Mouse (Mus musculus) CH12.LX (cell line): ENCODE results near the gene Zdhhc11. TPM values are rescaled to one million over a fixed set of nuclear protein-coding genes. Genes with fewer than 3 reads are reported as not detected.

Experiments
- DNase-seq: peaks from one replicate; pipeline ENCODE4 v3.0.0-alpha.2; 2013; ENCODE audit errors: extremely low read depth
- H3K27ac ChIP-seq: 2 replicates; pipeline ENCODE4 v1.5.1; 2012; ENCODE audit warnings: low read depth, mild to moderate bottlenecking, control low read depth, moderate library complexity; ENCODE audit not compliant: insufficient read depth
- H3K27me3 ChIP-seq: replicated peaks from 2 replicates; pipeline ENCODE3; 2012; ENCODE audit warnings: inconsistent platforms
- H3K36me3 ChIP-seq, 2 experiments: replicated peaks in 1 of 2; 2 replicates each; pipeline versions ENCODE3 to v1.6.1; 2012; ENCODE audit warnings: inconsistent platforms in 1 of 2, low read length in 1 of 2, mild to moderate bottlenecking in 1 of 2, mixed read lengths in 1 of 2, moderate library complexity in 1 of 2; ENCODE audit not compliant: control insufficient read depth in 1 of 2, insufficient read depth in 1 of 2
- H3K4me1 ChIP-seq, 2 experiments: 2 replicates each; pipeline ENCODE4 v1.6.1; 2012; ENCODE audit warnings: inconsistent platforms in 1 of 2, moderate library complexity in 1 of 2; ENCODE audit not compliant: insufficient read depth in 2 of 2, control insufficient read depth in 1 of 2
- H3K4me2 ChIP-seq: 2 replicates; pipeline ENCODE4 v1.6.1; 2012; ENCODE audit warnings: low read depth, mild to moderate bottlenecking, control low read depth; ENCODE audit not compliant: poor library complexity, insufficient read depth, severe bottlenecking
- H3K4me3 ChIP-seq, 3 experiments: fragments of 150-350 bp in 1 of 3; sonication (generic) in 1 of 3; replicated peaks in 1 of 3; 2 replicates each; pipeline versions ENCODE3 to v1.5.1; 2011 to 2012; ENCODE audit warnings: low read depth in 2 of 3, low read length in 2 of 3, mild to moderate bottlenecking in 2 of 3, moderate library complexity in 2 of 3, control low read depth in 1 of 3, improper control_type of control experiment in 1 of 3, inconsistent platforms in 1 of 3, mixed read lengths in 1 of 3; ENCODE audit not compliant: poor library complexity in 1 of 3
- H3K79me2 ChIP-seq: replicated peaks from 2 replicates; pipeline ENCODE4 v1.6.1; 2012; ENCODE audit warnings: mild to moderate bottlenecking, moderate library complexity; ENCODE audit not compliant: control insufficient read depth, poor library complexity, insufficient read depth, severe bottlenecking; ENCODE audit errors: extremely low read depth
- H3K9ac ChIP-seq: 2 replicates; pipeline ENCODE4 v1.6.1; 2012; ENCODE audit warnings: low read depth, mild to moderate bottlenecking, control low read depth, moderate library complexity; ENCODE audit not compliant: insufficient read depth
- H3K9me3 ChIP-seq: replicated peaks from 2 replicates; pipeline ENCODE3; 2012; ENCODE audit warnings: low read length, inconsistent platforms, mixed read lengths
- CHD1 ChIP-seq: IDR thresholded peaks from 2 replicates; pipeline ENCODE4 v1.6.1; 2012; ENCODE audit warnings: low read depth, low read length, improper control_type of control experiment, inconsistent platforms
- E2F4 ChIP-seq: IDR thresholded peaks from 2 replicates; pipeline ENCODE4 v1.6.1; 2011; ENCODE audit warnings: low read depth, low read length, improper control_type of control experiment; ENCODE audit not compliant: insufficient replicate concordance
- ELF1 ChIP-seq: IDR thresholded peaks from 2 replicates; pipeline ENCODE4 v1.6.1; 2014; ENCODE audit warnings: low read depth, mild to moderate bottlenecking, inconsistent platforms, low read length, improper control_type of control experiment
- EP300 ChIP-seq: IDR thresholded peaks from 2 replicates; pipeline ENCODE4 v1.6.1; 2011; ENCODE audit warnings: low read length, improper control_type of control experiment
- ETS1 ChIP-seq: conservative IDR thresholded peaks from 2 replicates; pipeline ENCODE4 v1.6.1; 2012; ENCODE audit warnings: low read depth, mild to moderate bottlenecking, inconsistent platforms, low read length, improper control_type of control experiment, moderate library complexity
- HCFC1 ChIP-seq: IDR thresholded peaks from 2 replicates; pipeline ENCODE4 v1.6.1; 2012; ENCODE audit warnings: low read depth, mild to moderate bottlenecking, inconsistent platforms, low read length, improper control_type of control experiment
- MAZ ChIP-seq: IDR thresholded peaks from 2 replicates; pipeline ENCODE4 v1.6.1; 2012; ENCODE audit warnings: low read depth, mild to moderate bottlenecking, inconsistent platforms, low read length, improper control_type of control experiment, moderate library complexity
- MEF2A ChIP-seq: IDR thresholded peaks from 2 replicates; pipeline ENCODE4 v1.6.1; 2014; ENCODE audit warnings: low read depth, mild to moderate bottlenecking, inconsistent platforms, low read length, improper control_type of control experiment, borderline replicate concordance
- MXI1 ChIP-seq: IDR thresholded peaks from 2 replicates; pipeline ENCODE4 v1.6.1; 2011; ENCODE audit warnings: mild to moderate bottlenecking, low read depth, low read length, improper control_type of control experiment
- NRF1 ChIP-seq: IDR thresholded peaks from 2 replicates; pipeline ENCODE4 v1.6.1; 2014; ENCODE audit warnings: low read depth, mild to moderate bottlenecking, inconsistent platforms, low read length, improper control_type of control experiment, moderate library complexity
- PAX5 ChIP-seq: IDR thresholded peaks from 2 replicates; pipeline ENCODE4 v1.6.1; 2012; ENCODE audit warnings: low read length, inconsistent platforms, mixed read lengths
- POLR2AphosphoS2 ChIP-seq: IDR thresholded peaks from 2 replicates; pipeline ENCODE4 v1.6.1; 2011; ENCODE audit warnings: low read depth, low read length, improper control_type of control experiment
- RAD21 ChIP-seq: IDR thresholded peaks from 2 replicates; pipeline ENCODE4 v1.6.1; 2011; ENCODE audit warnings: low read depth, mild to moderate bottlenecking, low read length, improper control_type of control experiment, moderate library complexity
- SMC3 ChIP-seq: IDR thresholded peaks from 2 replicates; pipeline ENCODE4 v1.6.1; 2011; ENCODE audit warnings: low read depth, low read length, improper control_type of control experiment
- TCF12 ChIP-seq: IDR thresholded peaks from 2 replicates; pipeline ENCODE4 v1.6.1; 2014; ENCODE audit warnings: low read depth, mild to moderate bottlenecking, inconsistent platforms, low read length, improper control_type of control experiment
- UBTF ChIP-seq: IDR thresholded peaks from 2 replicates; pipeline ENCODE4 v1.6.1; 2012; ENCODE audit warnings: low read depth, mild to moderate bottlenecking, inconsistent platforms, low read length, improper control_type of control experiment, moderate library complexity
- USF1 ChIP-seq: IDR thresholded peaks from 2 replicates; pipeline ENCODE4 v1.6.1; 2014; ENCODE audit warnings: low read depth, mild to moderate bottlenecking, inconsistent platforms, low read length, improper control_type of control experiment
- USF2 ChIP-seq: conservative IDR thresholded peaks from 2 replicates; pipeline ENCODE4 v1.6.1; 2011; ENCODE audit warnings: low read depth, low read length, improper control_type of control experiment
- ZC3H11A ChIP-seq: IDR thresholded peaks from 2 replicates; pipeline ENCODE4 v1.6.1; 2012; ENCODE audit warnings: low read depth, mild to moderate bottlenecking, inconsistent platforms, low read length, improper control_type of control experiment
- ZKSCAN1 ChIP-seq: IDR thresholded peaks from 2 replicates; pipeline ENCODE4 v1.6.1; 2012; ENCODE audit warnings: low read depth, inconsistent platforms, low read length, improper control_type of control experiment, borderline replicate concordance
- dilution Hi-C: fragments of 300-500 bp; cut with MboI; formaldehyde crosslinking; loops from 2 replicates; pipeline ENCODE4 v1.14.3; 2020; ENCODE audit warnings: low sequenced_read_pairs; ENCODE audit not compliant: extremely low pct_unique_long_range_greater_than_20kb, extremely low pct_ligation_motif_present
- in situ Hi-C: fragments of 300-500 bp; cut with MboI; formaldehyde crosslinking; loops from 3 replicates; pipeline ENCODE4 v1.14.3; 2019; ENCODE audit warnings: low sequenced_read_pairs, low pct_ligation_motif_present, low pct_unique_long_range_greater_than_20kb, mixed read lengths
- polyA plus RNA-seq: library from polyadenylated mRNA; unstranded; fragments of >175 nt; gene quantifications from 2 replicates; pipeline ENCODE4 v1.2.1, GENCODE M21; 2012; ENCODE audit warnings: low read depth; ENCODE audit not compliant: insufficient read length
- total RNA-seq, 2 experiments: library from RNA; depleted of rRNA; stranded (reverse); fragments of 300-350 nt in 1 of 2; fragments of >200 nt in 1 of 2; gene quantifications; 2 replicates each; pipeline ENCODE4 v1.2.3; 2012 to 2014

Gene Zdhhc11
- total and polyA plus RNA-seq, 3 experiments, result not detected

DNA sequence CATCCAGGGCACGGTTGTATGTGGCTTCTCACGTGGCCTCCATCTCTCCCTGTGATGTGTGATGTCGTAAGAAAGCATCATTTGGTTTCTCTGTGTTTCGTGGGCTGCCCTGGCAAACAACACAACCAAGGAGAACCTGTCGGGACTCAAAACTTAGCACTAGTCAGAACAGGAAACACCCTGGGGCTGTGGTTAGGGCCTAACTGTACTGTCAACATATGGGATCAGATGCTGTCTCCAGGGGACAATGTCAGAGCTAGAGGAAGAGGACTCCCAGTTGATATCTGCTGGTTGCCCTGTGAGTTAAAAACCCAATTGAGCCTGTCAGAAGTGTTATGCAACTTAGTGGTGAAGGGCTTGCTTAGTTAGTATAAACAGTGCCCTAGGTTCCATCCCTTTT is 8.1 kb upstream of the Zdhhc11 start:
- no peak overlapping the region for H3K4me3 ChIP-seq
- no peaks in the 10 kb centered on the region for H3K9me3 ChIP-seq
- no peaks in the 10 kb centered on the region for H3K27me3 ChIP-seq
- H3K27ac ChIP-seq, result no peak overlapping the region
- H3K36me3 ChIP-seq, result peaks cover 63 to 92% of the 10 kb centered on the region in 2 experiments
- no peak for DNase-seq
- H3K79me2 ChIP-seq, result no peaks in the 10 kb centered on the region
- no peak overlapping the region for H3K9ac ChIP-seq
- dilution Hi-C loops, result no loop called here
- no peak overlapping the region for H3K4me2 ChIP-seq
- in situ Hi-C loops, result loop anchor here (10.0 kb wide), 1 partner anchor 349 kb away; no protein-coding TSS in a partner anchor
- TF ChIP-seq POLR2AphosphoS2 (no peak), PAX5 (no peak), ETS1 (no peak), MEF2A (no peak), CHD1 (no peak), EP300 (no peak)
- no peaks in the 10 kb centered on the region for H3K4me1 ChIP-seq

DNA sequence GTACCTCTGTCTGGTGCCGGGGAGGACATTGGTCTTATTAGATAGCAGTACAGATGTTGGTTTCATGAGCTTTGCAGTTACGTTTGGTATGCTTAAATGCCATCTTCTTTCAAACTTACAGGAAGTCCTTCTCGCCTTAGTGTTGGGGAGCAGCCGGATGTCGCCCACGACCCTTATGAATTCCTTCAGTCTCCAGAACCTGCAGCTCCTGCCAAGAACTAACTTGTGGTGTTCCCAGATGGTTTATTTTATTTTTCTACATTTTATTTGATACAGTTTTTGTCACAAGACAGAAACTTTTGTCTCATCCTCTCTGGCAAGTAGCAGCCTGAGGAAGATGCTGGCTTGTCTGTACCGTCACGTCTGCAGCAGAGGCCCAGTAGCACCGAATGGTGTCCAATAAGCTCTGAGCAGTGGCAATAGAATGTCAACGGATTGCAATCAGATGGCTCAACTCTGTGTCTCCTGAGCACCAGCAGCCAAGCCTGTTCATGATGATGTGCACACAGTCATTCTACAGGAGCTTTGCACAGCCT is 3.5 kb upstream of the Zdhhc11 start:
- dilution Hi-C loops, result no loop called here
- in situ Hi-C loops, result no loop called here

DNA sequence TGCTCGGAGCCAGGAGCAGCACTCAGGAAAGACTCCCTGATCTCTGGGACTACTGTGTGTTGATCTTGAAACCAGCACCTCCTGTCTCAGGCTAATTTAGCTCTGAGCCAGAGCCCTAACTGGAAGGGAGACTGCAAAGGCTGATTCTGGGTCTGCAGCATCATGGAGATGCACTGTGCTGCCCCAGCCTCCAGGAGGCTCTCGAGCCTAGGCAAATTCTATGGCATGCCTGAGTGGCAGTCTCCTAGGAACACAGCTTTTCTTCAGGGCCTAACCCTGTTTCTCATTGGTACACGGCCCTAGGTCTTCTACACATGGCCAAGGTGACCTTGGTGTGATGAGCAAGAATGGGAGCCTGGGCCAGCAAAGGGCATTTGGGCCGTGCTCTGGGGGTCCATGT is 2.5 kb upstream of the Zdhhc11 start:
- H3K4me3 ChIP-seq, result no peak overlapping the region
- H3K79me2 ChIP-seq, result no peaks in the 10 kb centered on the region
- H3K9ac ChIP-seq, result no peak overlapping the region
- no peaks in the 10 kb centered on the region for H3K27me3 ChIP-seq
- H3K4me1 ChIP-seq, result no peaks in the 10 kb centered on the region
- in situ Hi-C loops (no loop called here), dilution Hi-C loops (no loop called here)
- H3K4me2 ChIP-seq, result no peak overlapping the region
- no peak for DNase-seq
- H3K36me3 ChIP-seq, result peaks cover 47 to 66% of the 10 kb centered on the region in 2 experiments
- no peak overlapping the region for H3K27ac ChIP-seq
- H3K9me3 ChIP-seq, result no peaks in the 10 kb centered on the region
- TF ChIP-seq EP300 (no peak), TCF12 (no peak), ELF1 (no peak), MXI1 (no peak)

More for the DNA sequence above, 3.5 kb upstream of the Zdhhc11 start:
- Histone ChIP-seq H3K9ac (no peak overlapping the region), H3K27ac (no peak overlapping the region), H3K4me2 (no peak overlapping the region), H3K9me3 (no peaks in the 10 kb centered on the region), H3K4me1 (no peaks in the 10 kb centered on the region)
- TF ChIP-seq USF1 (no peak), USF2 (no peak), CHD1 (no peak), SMC3 (no peak), MXI1 (no peak), TCF12 (no peak), MAZ (no peak), ELF1 (no peak), RAD21 (no peak), UBTF (no peak), HCFC1 (no peak), ZKSCAN1 (no peak), POLR2AphosphoS2 (no peak), ZC3H11A (no peak), E2F4 (no peak), NRF1 (no peak)
- TF ChIP-seq, all 38 proteins: peak for 0
- Histone ChIP-seq H3K36me3 (peaks cover 56 to 76% of the 10 kb centered on the region in 2 experiments), H3K79me2 (no peaks in the 10 kb centered on the region), H3K27me3 (no peaks in the 10 kb centered on the region), H3K4me3 (no peak overlapping the region)
- DNase-seq, result no peak
